Mouse (Mus musculus) adrenal gland, adult 18-20 months (tissue): Measurements from ENCODE around the gene Sec31a. TPM values are rescaled to one million over a fixed set of nuclear protein-coding genes. Genes with fewer than 3 reads are reported as not detected.

Experiments
- DNase-seq, 2 experiments: peaks; one replicate each; pipeline ENCODE4 v3.0.0; 2021 to 2022; ENCODE audit warnings: low spot score in 2 of 2
- total RNA-seq, 2 experiments: library from RNA; stranded (reverse); gene quantifications; 1 replicate in 1 of 2; 2 replicates in 1 of 2; pipeline ENCODE4 v1.2.3; 2021

Gene Sec31a
- total RNA-seq, 2 experiments from 2014 or later: 157 to 164 TPM

- no peak for DNase-seq
These were observed 3.1 kb downstream of the Sec31a start for GRCm38 (mm10) chr5:100412886-100413285.

- DNase-seq: no peak
These were observed 5.8 kb downstream of the Sec31a start for GRCm38 (mm10) chr5:100410281-100410680.

DNA sequence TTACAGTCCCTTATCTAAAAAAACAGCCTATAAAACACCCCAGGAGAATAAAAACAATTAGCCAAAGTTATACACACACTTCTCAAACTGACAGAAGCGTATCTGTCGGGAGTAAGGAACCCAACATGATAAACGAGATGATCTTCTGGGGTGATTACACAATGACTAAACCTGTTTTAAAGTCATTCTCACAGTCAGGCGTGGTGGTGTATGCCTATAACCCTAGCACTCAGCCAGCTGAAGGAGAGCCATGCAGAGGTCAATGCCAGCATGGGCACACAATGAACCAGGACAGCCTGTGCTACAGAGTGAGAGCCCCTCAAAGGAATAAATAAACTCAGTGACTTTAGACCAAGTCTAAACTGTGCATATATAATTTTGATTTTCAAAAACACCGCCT is 7.5 kb downstream of the Sec31a start:
- no peak for DNase-seq

DNA sequence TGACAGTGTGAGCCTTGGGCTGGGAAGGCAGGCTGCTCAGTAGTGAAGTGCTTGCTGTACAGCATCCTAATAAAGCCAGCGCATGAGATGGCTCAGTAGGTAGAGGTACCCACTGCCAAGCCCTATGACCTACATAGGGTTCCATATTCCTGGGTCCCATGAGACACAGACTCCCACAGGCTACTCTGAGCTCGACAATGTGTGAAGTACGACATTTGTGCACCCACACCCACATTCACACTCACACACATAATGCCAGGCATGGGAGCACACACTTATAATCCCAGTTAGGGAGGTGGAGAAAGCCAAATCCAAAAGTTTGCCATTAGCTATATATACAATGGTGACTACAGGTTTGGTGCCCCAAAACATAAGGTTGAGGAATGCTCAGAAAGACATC is 19.3 kb downstream of the Sec31a start:
- DNase-seq: no peak

GRCm38 (mm10) chr5:100393681-100394080 is 22.4 kb downstream of the Sec31a start:
- no peak for DNase-seq

DNA sequence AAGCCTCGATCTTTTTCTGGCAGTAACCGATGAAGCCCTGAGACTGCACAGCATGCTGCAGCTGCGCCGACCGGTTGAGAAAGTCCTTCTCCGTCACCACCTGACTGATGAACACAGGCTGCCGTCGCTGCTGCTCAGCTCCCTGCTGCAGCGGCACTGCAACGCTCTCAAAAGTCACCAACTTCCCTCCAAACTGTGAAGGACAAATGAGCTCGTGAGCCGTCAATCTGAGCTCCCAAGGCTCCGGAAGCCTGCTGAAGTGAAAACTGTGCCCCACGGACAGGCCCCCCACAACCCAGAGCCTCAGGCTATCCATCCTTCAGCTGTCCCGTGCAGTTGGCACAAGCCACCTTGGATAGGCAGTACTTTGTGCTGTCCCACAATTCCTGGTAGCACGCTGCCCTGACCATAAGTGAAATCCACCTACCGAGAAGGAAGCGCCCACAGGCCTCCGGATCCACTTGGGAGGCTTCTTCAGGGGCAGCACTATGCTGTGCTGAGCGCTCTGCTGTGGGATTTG is 23.5 kb downstream of the Sec31a start:
- peak in 1 of 2 experiments; percentile 20 for DNase-seq

- no peak for DNase-seq
These were observed 32.1 kb downstream of the Sec31a start for GRCm38 (mm10) chr5:100383782-100384510.

DNA sequence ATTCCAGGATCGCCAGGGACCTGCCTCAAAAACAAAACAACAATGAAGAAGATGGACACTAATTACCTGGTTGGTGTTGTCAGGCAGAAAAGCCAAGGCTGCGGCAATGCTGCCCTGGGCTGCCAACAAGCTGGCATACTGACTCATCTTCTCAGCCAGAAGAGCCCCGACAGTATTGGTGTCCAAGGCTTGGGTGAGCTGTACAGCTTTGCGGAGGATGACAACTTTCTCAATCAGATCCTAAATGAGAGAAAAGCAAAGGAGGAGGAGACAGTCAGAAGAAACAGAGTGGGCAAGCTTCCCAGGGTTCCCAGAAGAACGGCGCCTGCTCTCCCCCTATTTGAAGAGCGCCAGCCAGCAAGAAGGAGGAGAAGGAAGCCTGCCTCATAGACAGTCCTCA is 34.9 kb downstream of the Sec31a start:
- DNase-seq: peak in 1 of 2 experiments; percentile 18

DNA sequence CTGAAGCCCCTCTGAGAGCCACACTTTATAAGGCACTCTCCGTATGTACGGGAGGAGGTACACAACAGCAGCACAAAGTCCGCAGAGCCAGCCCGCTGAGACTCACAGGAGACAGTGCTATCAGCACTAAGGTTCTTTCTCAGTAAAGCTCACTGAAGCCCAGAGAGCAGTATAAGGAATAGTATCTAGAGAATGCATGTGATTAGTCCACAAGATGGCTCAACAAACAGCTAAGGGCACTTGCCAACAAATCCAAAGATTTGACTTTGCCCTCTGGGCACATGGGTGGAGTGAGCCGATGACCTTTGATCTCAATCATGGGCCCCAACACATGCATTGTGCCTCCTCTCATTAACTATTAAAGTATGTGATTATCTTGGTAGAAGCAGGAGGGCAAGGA is 35.8 kb downstream of the Sec31a start:
- no peak for DNase-seq

GRCm38 (mm10) chr5:100378981-100379380 is 37.1 kb downstream of the Sec31a start:
- no peak for DNase-seq

- DNase-seq: no peak
These were observed 37.8 kb downstream of the Sec31a start for GRCm38 (mm10) chr5:100378211-100378610.

DNA sequence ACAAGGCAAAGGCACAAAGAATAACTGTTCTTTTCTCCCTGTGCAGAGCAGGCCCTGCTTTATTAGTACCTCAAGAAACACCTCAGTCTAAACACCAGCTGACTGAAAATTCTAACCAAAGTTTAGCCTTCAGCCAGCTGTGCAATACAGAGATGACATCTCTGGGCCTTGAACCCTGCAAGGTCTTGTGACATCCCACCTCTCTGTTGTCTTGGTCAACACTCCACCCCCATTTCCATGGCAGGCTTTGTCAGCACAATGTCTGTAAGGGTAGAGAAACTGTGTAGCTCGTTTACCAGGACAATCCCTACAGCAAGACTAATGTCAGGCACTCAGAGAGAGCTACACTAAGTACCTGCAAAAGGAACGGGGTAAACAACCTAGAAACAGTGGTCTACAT is 38.7 kb downstream of the Sec31a start:
- DNase-seq: no peak

DNA sequence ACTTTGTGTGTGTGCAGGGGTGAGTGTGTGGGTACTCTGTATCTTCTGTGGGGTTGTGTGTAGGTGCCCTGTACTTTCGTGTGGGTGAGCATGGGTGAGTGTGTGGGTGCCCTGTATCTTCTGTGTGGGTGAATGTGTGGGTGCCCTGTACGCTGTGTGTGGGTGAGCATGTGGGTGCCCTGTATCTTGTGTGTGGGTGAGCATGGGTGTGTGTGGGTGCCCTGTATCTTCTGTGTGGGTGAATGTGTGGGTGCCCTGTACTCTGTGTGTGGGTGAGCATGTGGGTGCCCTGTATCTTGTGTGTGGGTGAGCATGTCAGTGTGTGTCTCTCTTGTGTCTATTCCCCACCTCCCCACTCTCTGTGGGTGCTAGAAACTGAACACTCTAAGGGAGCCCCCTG is 41.3 kb downstream of the Sec31a start:
- DNase-seq: no peak

DNA sequence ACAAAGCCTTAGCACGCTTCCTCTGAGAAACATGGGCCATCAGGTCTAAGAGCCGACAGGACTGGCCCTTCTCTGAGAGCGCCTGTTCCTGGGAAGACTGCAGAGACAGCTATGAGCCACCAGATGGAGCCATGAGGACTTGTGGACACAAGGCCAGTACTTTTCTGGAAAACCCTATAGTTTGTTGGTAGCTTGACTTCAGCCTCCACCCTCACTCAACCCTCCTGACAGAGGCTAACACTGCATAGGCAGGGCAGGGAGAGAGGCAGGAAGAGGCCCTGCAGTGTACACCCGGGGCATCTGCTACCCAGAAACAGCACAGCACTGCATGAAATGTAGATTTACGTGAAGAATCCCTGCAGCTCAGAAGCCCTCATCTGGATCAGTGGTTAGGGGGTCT is 42.1 kb downstream of the Sec31a start:
- DNase-seq: peak in 1 of 2 experiments; percentile 28

GRCm38 (mm10) chr5:100370919-100371318 is 45.1 kb downstream of the Sec31a start:
- no peak for DNase-seq

- no peak for DNase-seq
These were observed 46.1 kb downstream of the Sec31a start for GRCm38 (mm10) chr5:100369825-100370459.

DNA sequence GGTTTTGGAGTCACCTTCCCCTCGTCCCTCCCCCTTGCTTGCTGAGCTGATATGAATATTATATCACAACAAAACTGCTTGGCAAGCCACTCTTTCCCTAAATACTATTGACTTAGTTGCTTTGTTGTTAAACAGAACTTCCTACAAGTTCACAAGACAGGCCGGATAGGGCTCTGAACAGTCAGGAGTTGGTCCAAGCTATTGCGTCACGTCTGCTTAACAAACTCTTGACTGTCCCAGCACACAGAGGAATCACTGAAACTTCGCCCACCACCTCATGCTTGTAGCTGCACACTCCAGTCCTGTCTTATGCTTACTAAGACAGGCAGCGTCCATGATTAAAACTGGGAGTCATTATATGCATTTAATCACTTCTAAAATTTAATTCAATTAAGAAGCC is 46.9 kb downstream of the Sec31a start:
- DNase-seq: no peak

DNA sequence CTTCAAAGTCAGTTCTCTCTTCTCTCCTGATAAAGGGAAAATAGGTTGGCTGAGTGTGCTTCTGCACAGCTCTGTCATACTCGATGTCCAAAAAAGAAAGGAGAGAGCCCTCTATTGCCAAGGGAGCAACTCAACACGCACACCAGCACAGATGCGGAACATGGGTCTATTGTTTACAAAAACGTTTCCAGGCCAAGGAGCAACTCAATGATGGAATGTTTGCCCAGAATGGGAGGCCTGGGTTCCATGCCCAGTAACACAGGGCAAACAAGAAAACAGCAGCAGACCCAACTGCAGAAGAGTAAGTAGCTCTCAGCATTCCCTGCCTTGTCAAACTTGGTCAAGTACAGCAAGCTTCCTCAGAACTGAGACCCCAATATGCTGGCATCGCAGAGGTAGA is 47.5 kb downstream of the Sec31a start:
- DNase-seq: no peak

DNA sequence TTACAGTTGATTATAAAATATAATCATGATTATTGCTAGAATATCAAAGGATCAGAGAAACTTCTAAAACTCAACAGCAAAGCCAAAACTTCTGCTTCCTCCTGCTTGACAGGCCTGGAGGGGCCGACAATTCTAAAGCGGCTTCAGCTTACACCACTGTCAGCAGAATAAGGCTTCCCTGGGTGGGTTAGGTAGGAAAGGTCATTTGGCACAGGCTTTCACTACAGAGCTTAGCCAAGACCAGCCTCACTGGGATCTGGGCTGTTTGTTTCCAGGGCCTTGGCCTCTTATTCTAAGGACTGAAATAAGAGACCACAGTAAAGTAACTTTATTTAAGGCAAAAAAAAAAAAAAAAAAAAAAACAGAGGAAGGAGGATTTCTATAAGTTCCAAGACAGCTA is 49.0 kb downstream of the Sec31a start:
- no peak for DNase-seq

- DNase-seq: no peak
These were observed 55.7 kb downstream of the Sec31a start for GRCm38 (mm10) chr5:100360296-100360695.

DNA sequence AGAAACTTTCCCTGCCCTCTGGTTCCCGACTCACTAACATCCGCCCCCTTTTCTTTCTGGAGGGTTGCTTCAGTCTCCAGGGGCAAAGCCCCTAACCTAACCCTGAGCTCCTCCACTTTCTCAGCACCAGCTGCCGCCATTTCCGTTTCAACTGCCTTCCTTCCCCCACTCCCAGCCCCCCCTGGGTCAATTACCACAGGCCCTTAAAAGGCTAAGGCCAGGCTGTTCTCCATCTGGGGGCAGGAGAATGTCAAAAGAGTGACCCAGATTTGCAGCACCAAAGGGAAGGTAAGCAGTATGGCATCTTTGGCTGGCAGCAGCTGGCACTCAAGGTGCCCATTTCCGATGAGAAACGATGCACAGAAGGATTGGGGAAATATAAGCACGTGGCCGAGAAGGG is 57.7 kb downstream of the Sec31a start:
- no peak for DNase-seq

GRCm38 (mm10) chr5:100354644-100355043 is 61.4 kb downstream of the Sec31a start:
- no peak for DNase-seq
